Mouse (Mus musculus) gastrocnemius, adult 2 months (tissue): ENCODE measurements around the gene Lgr5. TPM values are rescaled to one million over a fixed set of nuclear protein-coding genes. Genes with fewer than 3 reads are reported as not detected.

Experiments used
- DNase-seq: peaks from one replicate; pipeline ENCODE4 v3.0.0; 2022
- H3K27ac ChIP-seq: fragments of 200-600 bp; 2 replicates; pipeline ENCODE4 v1.8.1; 2022; ENCODE audit warnings: mild to moderate bottlenecking
- H3K4me3 ChIP-seq: fragments of 200-600 bp; 2 replicates; pipeline ENCODE4 v1.8.1; 2022; ENCODE audit warnings: mild to moderate bottlenecking, moderate library complexity
- CTCF ChIP-seq: fragments of 200-600 bp; IDR thresholded peaks from 2 replicates; pipeline ENCODE4 v1.8.1; 2022; ENCODE audit warnings: antibody characterized with exemption, mild to moderate bottlenecking, moderate library complexity
- intact Hi-C: fragments of 180-260 bp; cut with DNase I; formaldehyde crosslinking; loops from one replicate; pipeline ENCODE4 v1.15.1; 2025
- total RNA-seq, 2 experiments: library from RNA; stranded (reverse); gene quantifications; 2 replicates each; pipeline ENCODE4 v1.2.3; 2021

Lgr5 gene
- total RNA-seq, 2 experiments from 2014 or later = not detected

DNA sequence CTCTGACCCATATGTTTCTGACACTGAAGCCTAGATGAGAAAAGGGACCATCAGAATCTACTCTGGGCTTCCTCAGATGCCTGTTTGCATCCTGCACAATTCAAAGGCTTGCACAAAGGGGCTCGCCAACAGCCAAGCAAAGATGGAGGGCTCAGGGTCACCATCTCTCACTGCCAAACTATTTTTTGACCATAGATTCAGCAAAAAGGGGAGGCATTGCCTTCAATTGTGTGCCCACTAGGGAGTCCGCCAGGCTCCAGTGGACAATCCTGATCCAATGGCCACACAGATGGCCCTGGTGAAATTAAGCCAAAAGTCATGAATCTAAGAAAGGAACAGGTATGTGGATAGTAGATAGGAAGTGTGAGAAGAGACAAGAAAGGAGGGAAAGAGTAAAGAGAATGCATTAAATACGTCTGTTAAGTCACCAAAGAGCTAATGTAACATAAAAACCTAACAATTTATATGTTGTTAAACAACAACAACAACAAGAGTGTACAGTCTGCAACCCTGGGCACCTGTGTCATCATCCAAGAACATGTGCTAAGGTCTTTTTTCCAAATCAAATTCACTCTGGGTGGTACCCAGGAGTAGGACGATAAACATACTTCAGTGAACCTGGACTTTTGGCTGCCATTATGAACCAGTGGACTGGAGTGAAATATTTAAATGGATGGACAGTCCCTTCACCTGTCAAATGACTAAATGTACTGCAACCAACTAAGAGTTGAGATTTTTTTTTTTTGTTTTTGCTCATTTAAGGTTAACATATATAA lies 24.5 kb downstream of the Lgr5 start:
- no peak for TF ChIP-seq CTCF
- DNase-seq = no peak
- intact Hi-C loops = no loop called here
- no peak overlapping the region for H3K27ac ChIP-seq
- no peak overlapping the region for H3K4me3 ChIP-seq

DNA sequence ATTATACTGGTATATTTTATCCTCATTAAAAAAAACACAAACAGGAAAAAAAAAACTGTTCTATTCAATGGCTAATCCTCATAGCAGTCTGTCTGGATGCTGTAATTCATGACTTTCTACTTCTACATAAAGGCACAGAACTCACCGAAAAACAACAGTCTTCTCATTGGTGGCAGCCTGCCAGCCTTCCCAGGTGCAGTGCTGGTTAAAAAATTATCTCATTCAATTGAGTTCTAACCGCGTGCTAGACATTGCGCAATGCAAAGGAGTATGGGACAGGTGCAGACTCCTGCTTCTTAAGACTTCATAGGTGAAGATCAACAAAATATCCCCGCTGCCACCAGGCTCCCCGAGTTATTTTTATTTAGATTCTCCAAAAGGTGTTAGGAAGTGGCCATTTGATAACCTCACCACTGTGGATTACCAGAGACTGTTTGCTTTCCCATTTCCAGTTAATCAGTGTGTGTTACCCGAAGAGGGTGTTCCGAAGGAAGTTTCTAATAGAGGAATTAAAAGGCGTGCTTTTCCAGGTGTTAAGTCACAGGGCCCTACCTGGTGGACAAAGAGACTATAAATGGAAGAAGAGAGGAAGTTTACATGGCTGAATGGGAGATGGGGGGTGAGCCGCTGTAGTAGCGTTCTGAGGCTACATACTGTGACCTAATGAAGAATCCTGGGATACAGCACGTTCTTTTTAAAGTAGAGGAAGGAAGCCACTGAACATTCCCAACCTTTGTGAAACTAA lies 26.3 kb downstream of the Lgr5 start:
- intact Hi-C loops = no loop called here
- Histone ChIP-seq H3K27ac (no peak overlapping the region), H3K4me3 (no peak overlapping the region)
- no peak for TF ChIP-seq CTCF
- DNase-seq = no peak

GRCm38 (mm10) chr10:115556738-115557242 lies 30.8 kb downstream of the Lgr5 start:
- Histone ChIP-seq H3K4me3 (no peak overlapping the region), H3K27ac (no peak overlapping the region)
- TF ChIP-seq CTCF = no peak
- intact Hi-C loops = no loop called here
- no peak for DNase-seq

- no peak for TF ChIP-seq CTCF
- H3K4me3 ChIP-seq = no peak overlapping the region
- intact Hi-C loops = no loop called here
- DNase-seq = no peak
- H3K27ac ChIP-seq = no peak overlapping the region
Measured at GRCm38 (mm10) chr10:115555191-115555765, 32.3 kb downstream of the Lgr5 start.

- DNase-seq = no peak
- intact Hi-C loops = no loop called here
- Histone ChIP-seq H3K27ac (no peak overlapping the region), H3K4me3 (no peak overlapping the region)
- TF ChIP-seq CTCF = no peak
Measured at GRCm38 (mm10) chr10:115553352-115554113, 34.0 kb downstream of the Lgr5 start.

GRCm38 (mm10) chr10:115551069-115551468 lies 36.5 kb downstream of the Lgr5 start:
- no peak overlapping the region for H3K4me3 ChIP-seq
- no peak overlapping the region for H3K27ac ChIP-seq
- no peak for TF ChIP-seq CTCF
- intact Hi-C loops = no loop called here
- no peak for DNase-seq

- DNase-seq = no peak
- no peak overlapping the region for H3K4me3 ChIP-seq
- no peak for TF ChIP-seq CTCF
- no peak overlapping the region for H3K27ac ChIP-seq
- intact Hi-C loops = no loop called here
Measured at GRCm38 (mm10) chr10:115550253-115550652, 37.3 kb downstream of the Lgr5 start.

- intact Hi-C loops = no loop called here
- no peak for DNase-seq
- Histone ChIP-seq H3K4me3 (no peak overlapping the region), H3K27ac (no peak overlapping the region)
- no peak for TF ChIP-seq CTCF
Measured at GRCm38 (mm10) chr10:115542917-115543316, 44.7 kb downstream of the Lgr5 start.

DNA sequence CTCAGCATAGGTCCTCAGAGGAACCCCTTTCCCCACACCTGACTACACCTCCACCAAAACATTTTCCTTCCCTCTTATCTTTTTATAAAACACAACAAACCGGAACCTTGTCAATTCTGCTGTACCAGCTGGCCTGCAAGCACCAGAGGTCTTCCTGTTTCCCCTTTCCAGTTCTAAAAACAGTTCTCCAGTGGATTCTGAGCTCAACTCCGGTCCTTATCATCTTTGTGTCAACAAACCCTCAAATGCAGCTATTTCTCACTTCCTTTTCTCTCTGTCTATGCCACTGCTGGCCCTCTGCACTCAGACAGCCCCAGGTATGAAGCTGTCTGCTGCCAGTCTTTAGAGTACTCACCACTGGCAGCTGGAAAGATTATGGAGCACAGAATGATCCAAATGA lies 56.8 kb downstream of the Lgr5 start:
- intact Hi-C loops = no loop called here
- H3K27ac ChIP-seq = no peak overlapping the region
- no peak for DNase-seq
- H3K4me3 ChIP-seq = no peak overlapping the region
- TF ChIP-seq CTCF = no peak

GRCm38 (mm10) chr10:115529768-115530167 lies 57.8 kb downstream of the Lgr5 start:
- no peak overlapping the region for H3K27ac ChIP-seq
- no peak overlapping the region for H3K4me3 ChIP-seq
- intact Hi-C loops = no loop called here
- no peak for TF ChIP-seq CTCF
- no peak for DNase-seq

DNA sequence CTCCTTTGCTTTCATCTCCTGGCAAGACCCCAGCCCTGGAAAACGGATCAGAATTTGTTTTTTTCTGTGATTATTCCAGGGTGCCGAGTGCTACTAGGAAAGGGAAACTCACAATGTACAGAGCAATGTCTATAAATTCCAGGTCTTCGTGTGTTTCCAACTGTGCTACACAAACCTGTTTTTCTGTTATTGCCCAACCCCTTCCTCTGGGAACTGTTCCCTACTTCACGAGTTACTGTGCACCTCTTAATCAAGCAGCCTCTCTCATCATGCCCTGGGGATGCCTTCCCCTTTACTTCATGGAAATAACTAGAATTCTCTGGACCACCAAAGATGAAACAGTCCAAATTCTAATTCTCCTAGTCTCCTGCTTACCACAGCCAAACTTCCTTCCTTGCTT lies 58.7 kb downstream of the Lgr5 start:
- Histone ChIP-seq H3K4me3 (no peak overlapping the region), H3K27ac (no peak overlapping the region)
- no peak for DNase-seq
- intact Hi-C loops = no loop called here
- TF ChIP-seq CTCF = no peak

- no peak for TF ChIP-seq CTCF
- no peak for DNase-seq
- Histone ChIP-seq H3K4me3 (no peak overlapping the region), H3K27ac (no peak overlapping the region)
- intact Hi-C loops = no loop called here
Measured at GRCm38 (mm10) chr10:115521081-115521451, 66.5 kb downstream of the Lgr5 start.
